In genomic region chr17:5397148-5398007, GRCm38 (mm10) we compare ENCODE assay signal across 8 mouse cellular contexts. TPM values are rescaled to one million over a fixed set of nuclear protein-coding genes. Genes with fewer than 3 reads are reported as not detected.
A peak's percentile ranks its signal among the peaks of the same experiment; 100 is the strongest.
DNase-seq lines count a peak whose midpoint lies in the region; ATAC-seq and TF ChIP-seq lines count a peak whose summit lies in the region.

No protein-coding gene starts in this region.

- intact Hi-C loops in gastrocnemius, postnatal 14 days (cut with DNase I; ENCODE audit: low total_unique reads): loop anchor here (10.0 kb wide), 2 partner anchors 133 to 193 kb away; no protein-coding TSS in a partner anchor

- H3K4me1 ChIP-seq in cortical plate, adult 2 months (ENCODE audit: control insufficient read depth, insufficient read depth, low read length): peaks cover 4% of the 10 kb centered on the region

- peak; percentile 74 for ATAC-seq in activated CD4-positive, CD25-positive, alpha-beta regulatory T cell, adult 4 months
- peak; percentile 63 for ATAC-seq in inflammation-experienced regulatory T-cells, adult 6 months
- ATAC-seq in megakaryocyte progenitor cell, adult 5-6 weeks (replicated peaks; ENCODE audit: poor library complexity): peak; percentile 90

- no peak overlapping the region for H3K27ac ChIP-seq in cortical plate, adult 2 months (ENCODE audit: insufficient read depth, low read length)

- TF ChIP-seq POLR2A in cortical plate, adult 2 months (IDR thresholded peaks at IDR 0.05; ENCODE audit: extremely low read depth, insufficient read depth, low read length): no peak

- no peak overlapping the region for H3K4me3 ChIP-seq in cortical plate, adult 2 months (ENCODE audit: insufficient read depth, low read length)

- TF ChIP-seq CTCF in cortical plate, adult 2 months (IDR thresholded peaks at IDR 0.05; ENCODE audit: extremely low read depth, insufficient read depth, low read length): peak; percentile 93

- peak; percentile 87 for DNase-seq in gastrocnemius, postnatal 14 days
- peak; percentile 61 to 91 for DNase-seq in left cerebral cortex, adult 9 months (ENCODE audit: low spot score in 2 of 2)
- peak; percentile 86 for DNase-seq in right cerebral cortex, postnatal 14 days
- DNase-seq in urinary bladder, postnatal 25 days (ENCODE audit: low spot score): peak; percentile 85

RNA-seq across cellular contexts. Expression of gene Ldhal6b, which starts 21.2 kb away (rescaled TPM):
- polyA plus RNA-seq in activated CD4-positive, CD25-positive, alpha-beta regulatory T cell, adult 4 months (2017; shearing (Covaris generic)): under 1 TPM in 1 of 2 experiments, not detected in 1; 0.30 TPM
- 0.64 and 0.94 TPM in 2 replicates for polyA plus RNA-seq in cortical plate, adult 2 months (2012; rRNA removed)
- under 1 TPM; 0.14 to 0.47 TPM for total RNA-seq in gastrocnemius, postnatal 14 days (2021)
- not detected for polyA plus RNA-seq in inflammation-experienced regulatory T-cells, adult 6 months (2017; shearing (Covaris generic))
- 0.10 and 0.52 TPM in 2 replicates for total RNA-seq in megakaryocyte progenitor cell, adult 5-6 weeks (2015)
- total RNA-seq in megakaryocyte progenitor cell, adult 5-6 weeks (2017): 0.57 TPM in 1 of 2 replicates, not detected in the other

RNA-seq across cellular contexts. Expression of gene Tmem242, which starts 42.7 kb away (rescaled TPM):
- 100 to 1,000 TPM in 1 of 2 experiments, 10 to 100 TPM in 1; 72.3 to 103 TPM for polyA plus RNA-seq in activated CD4-positive, CD25-positive, alpha-beta regulatory T cell, adult 4 months (2017; shearing (Covaris generic))
- polyA plus RNA-seq in cortical plate, adult 2 months (2012; rRNA removed): 33.8 and 39.4 TPM in 2 replicates
- total RNA-seq in gastrocnemius, postnatal 14 days (2021): 100 to 1,000 TPM; 113 to 123 TPM
- 10 to 100 TPM; 73.0 to 74.1 (median 73.9) TPM for polyA plus RNA-seq in inflammation-experienced regulatory T-cells, adult 6 months (2017; shearing (Covaris generic))
- total RNA-seq in megakaryocyte progenitor cell, adult 5-6 weeks (2015): 45.4 and 48.6 TPM in 2 replicates
- 40.3 and 41.4 TPM in 2 replicates for total RNA-seq in megakaryocyte progenitor cell, adult 5-6 weeks (2017)
